Mouse (Mus musculus) yolk sac, embryonic 10.5 days (tissue): ENCODE results near the gene Bmpr1b.
A peak's percentile ranks its signal among the peaks of the same experiment; 100 is the strongest.

Experiments used
- DNase-seq: peaks from one replicate; pipeline ENCODE4 v3.0.0-alpha.2; 2017; ENCODE audit warnings: low spot score

Gene Bmpr1b

GRCm38 (mm10) chr3:142113208-142113607, 56.0 kb downstream of the Bmpr1b start:
- no peak for DNase-seq

GRCm38 (mm10) chr3:142106227-142106626, 63.0 kb downstream of the Bmpr1b start:
- no peak for DNase-seq

DNA sequence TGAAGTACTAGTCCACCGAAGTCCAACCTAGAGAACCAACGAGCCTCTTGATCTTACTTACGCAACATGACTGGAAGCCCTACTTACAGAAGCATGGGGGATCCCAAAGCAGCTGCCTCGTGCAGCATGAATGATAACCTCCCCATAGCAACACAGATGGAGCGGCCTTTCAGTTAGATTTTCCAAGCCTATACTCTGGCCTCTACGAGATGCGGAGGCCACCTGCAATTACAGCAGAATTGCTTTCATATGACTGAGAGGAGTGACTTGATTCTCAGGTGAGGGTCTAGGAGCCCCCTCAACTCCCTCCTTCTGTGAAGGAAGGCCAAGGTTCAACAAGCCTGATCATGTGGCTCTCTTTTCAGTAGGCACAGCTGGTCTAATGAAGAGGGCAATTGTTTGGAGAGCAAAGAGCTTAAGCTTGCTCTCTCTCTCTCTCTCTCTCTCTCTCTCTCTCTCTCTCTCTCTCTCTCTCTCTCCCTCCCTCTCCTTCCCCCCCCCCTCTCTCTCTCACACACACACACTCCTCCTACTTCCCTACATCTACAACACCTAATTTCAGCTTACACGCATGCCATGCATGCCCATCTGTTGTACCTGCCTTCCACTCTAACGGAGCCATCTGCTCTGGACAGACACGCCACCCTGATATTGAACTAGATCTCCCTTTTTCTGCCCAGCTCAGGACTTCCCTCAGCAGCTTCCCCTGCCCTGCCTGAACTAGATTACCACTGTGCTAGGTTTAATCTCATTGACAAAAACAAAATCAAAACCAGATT, 65.0 kb downstream of the Bmpr1b start:
- DNase-seq, result no peak

DNA sequence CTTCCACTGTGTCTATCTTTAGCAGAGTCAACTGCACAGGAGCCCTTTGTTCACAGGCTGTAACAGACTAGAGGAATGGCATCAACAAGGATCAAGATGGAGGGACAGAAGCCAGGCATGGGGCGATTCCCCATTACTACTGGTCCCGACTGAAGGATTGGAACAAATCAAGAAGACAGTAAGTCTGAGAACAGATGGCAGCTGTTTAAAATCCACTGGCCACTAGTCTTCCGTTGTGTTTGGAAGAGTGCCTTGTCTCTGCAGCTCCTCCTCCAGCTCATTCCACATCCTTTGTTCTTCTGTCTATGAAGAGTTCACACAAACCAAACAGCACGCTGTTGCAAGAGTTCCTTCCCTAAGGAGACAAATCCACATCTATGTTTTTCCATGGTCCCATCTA, 65.6 kb downstream of the Bmpr1b start:
- DNase-seq, result no peak

DNA sequence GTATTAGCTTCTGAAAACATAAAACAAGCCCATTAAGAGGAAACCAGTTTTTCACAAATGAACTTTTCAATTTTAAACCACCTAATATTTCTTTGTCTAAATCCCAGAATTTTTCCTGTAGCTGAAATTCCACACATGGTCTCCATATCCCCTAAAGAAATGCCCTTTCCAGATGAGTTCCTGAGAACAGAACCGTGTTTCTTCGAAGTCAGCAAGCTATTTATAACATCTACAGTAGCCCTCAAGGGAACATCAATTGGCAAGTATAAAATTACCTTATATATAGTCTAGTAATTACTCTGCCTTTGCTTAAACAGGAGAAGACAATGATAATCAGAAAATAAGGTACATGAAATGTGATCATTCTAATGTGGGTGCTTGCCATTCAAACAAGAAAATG, 70.1 kb downstream of the Bmpr1b start:
- DNase-seq, result no peak

- DNase-seq, result no peak
Measured at GRCm38 (mm10) chr3:142094049-142094448, 75.2 kb downstream of the Bmpr1b start.

DNA sequence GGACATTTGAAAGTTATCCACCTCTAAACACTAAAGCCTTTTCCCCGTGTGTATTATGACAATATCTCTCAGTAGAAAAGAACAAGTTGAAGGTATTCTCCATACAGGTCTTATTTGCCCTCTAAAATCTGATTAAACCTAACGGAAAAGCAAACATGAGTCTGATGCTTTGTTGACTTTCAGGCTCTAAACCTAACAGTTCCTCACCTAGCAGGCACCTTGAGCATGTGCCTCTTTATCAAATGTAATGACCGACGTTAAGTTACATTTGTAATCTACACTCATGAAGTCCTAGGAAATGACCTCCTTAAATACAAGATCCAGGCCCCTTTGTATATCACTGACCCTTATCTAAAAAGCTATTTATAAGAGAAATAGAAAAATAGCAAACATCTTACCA, 79.5 kb downstream of the Bmpr1b start:
- no peak for DNase-seq

DNA sequence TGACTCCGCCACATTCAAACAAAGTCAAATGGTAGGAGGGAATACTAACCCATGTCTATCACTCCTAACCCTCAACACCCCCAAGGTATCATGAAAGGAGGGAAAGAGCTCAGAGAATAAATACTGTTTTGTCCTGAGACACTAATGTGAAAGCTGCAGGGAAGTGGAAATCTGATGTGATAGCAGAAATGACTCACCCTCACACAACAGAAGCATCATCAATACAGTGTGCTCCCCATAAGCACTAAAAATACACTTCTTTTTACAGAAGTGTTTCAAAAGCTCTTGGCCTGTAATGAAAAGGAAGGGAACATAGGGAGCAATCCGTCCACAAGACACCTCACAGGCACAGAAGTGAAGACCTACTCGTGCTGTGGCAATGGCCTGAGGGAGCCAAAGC, 83.3 kb downstream of the Bmpr1b start:
- no peak for DNase-seq

- DNase-seq, result no peak
Measured at GRCm38 (mm10) chr3:142084091-142084490, 85.1 kb downstream of the Bmpr1b start.

- no peak for DNase-seq
Measured at GRCm38 (mm10) chr3:142077723-142078302, 91.4 kb downstream of the Bmpr1b start.

DNA sequence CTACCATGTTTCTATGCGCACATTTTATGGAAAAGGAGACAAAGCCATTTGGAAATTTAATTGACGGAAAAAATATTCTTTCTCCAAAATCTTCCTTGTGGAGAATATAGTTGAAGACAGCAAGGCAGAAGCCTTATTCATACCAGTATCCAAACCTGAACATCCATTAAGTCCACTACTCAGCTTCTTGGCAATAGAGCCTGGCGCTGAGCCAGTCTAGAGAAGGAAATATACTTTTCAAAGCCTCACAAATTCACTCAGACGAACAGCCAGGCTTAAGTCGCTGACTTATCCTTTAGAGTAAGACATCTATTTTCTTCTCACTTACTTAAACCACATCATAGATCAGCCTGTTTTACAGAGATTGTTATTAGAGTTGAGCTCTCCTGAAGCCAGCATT, 97.6 kb downstream of the Bmpr1b start:
- no peak for DNase-seq

DNA sequence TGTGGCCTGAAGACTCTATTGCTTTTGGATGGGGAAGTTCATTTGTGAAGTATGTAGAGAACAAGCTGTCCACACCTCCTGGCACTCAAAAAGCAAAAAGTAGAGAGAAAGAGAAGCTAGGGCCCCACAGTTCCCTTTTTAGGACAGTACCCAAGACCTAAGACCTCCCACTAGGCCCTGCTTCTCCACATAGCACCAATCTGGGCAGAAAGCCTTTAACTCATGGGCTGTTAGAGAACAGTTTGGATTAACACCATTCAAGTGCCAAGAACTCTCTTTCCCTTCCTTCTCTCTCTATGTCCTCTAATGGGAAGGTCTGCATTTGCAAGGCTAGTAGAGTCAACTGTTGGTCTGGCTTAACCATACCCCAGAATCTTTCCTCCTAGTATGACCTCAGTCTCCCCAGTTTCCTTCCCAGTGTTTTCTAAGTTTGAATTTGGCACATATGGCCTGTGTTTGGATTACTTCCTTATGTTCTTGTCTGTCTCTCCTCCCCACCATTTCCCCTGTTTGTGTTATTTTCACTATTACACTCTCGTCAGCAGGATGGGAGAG, 102.4 kb downstream of the Bmpr1b start:
- DNase-seq, result no peak

DNA sequence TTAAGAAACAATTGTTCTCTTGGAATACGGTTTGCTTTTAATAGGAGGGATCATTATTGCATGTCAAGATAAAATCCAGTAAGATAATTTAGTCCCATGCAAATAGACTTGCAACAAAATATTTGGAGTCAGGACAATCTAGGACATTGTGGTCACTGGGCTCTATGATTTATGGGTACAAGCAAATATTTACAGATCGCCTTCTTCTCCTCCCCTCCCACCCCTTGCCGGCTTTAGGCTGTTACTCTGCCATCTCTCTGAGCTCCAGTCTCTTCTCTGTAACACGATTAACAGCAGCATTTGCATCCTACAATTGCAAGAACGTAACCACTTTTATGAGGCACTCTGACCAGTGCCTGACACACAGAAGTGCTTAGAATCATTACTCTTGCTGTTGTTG, 104.1 kb downstream of the Bmpr1b start:
- no peak for DNase-seq

GRCm38 (mm10) chr3:142063536-142064226, 105.5 kb downstream of the Bmpr1b start:
- DNase-seq, result peak; percentile 9

DNA sequence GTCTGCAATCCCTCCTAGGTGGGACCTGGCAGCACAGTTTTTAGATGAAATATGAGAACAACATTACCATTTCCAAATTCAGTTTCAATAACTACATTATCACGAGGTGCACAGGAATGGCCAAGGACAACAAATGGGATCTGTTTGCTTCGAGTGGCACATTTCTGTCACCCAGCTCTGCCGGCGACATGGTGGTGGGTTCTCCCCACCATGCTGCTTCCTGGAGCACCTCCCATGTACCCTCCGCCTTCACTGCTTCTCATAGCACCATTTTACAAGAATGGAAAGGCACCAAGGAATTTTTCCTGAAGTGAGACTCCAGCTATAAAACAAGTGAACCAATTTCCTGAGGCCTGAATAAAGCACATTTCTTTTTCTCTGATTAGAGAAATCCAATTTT, 108.0 kb downstream of the Bmpr1b start:
- DNase-seq, result no peak

DNA sequence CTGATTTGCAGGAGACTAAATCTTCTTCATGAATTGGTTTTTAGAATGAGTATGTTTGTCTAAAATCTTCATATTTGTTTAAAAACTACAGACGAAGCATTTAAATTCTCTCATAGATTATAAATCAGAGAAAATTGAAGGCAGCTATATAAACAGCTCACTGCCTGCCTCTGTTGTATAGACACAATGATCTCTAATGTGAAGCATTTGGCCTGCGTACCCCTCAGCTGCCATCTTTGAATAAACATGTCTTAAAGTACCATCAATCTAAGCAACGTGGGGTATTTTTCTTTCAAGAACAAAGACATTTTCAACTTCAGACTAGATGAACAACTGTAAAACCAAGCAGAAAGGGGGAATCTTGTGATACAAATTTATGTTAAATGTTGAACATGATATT, 109.3 kb downstream of the Bmpr1b start:
- DNase-seq, result no peak

GRCm38 (mm10) chr3:142050681-142051080, 118.5 kb downstream of the Bmpr1b start:
- DNase-seq, result no peak

- DNase-seq, result no peak
Measured at GRCm38 (mm10) chr3:142049610-142050009, 119.6 kb downstream of the Bmpr1b start.

DNA sequence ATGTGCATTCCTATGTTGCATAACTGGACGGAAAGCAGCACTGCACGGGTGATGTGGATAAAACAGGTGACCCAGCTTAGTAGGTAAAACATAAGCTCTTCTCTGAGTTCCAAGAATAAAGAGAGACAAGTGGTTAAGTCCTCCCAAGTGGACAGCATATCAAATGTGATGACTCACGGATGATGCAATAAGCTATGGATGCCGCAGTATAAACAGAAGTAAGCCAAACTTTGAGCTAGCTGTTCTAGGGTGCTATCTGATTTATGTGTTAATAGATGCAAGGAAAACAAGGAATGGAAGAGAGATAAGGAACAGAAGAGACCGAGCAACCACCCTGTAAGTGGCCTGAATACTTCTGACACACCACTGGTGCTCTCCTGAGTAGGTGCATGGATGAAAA, 120.1 kb downstream of the Bmpr1b start:
- DNase-seq, result no peak

DNA sequence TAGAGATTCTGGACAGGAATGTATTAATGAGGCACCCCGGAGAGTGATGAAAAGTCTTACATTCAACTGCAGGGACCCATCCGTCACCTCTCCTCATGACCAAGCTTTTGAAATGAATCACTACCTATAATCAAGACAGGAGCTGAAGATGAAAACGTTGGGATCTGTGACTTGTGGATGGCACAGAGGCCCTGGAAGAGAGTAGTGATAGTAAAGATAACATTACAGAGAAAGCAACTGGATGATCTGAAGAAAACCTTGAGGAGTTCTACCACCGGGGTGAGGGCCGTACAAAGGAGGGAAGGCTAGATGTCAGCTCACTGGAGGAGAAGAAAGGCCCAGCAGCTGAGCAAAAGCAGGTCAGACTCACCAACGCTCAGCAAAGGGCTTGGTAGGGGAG, 120.7 kb downstream of the Bmpr1b start:
- no peak for DNase-seq

- DNase-seq, result no peak
Measured at GRCm38 (mm10) chr3:142043463-142043862, 125.8 kb downstream of the Bmpr1b start.

- DNase-seq, result no peak
Measured at GRCm38 (mm10) chr3:142043006-142043405, 126.2 kb downstream of the Bmpr1b start.

DNA sequence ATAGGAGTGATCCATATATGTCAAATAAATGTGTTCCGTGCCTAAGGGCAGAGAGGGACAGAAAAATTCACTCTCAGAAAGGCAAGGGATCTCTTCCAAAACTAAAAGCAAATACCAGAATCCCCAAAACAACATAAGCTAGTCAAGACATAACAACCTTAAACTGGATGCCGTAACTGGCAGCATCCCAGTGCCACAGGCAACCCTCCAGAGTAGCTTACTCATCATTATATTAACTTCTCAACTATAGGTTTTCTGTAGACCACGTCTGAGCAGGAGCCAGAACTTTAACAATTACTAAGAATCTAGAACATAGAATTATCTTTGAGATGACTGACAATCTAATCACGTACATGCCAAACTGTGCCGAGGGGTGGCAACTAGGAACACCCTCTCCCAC, 128.9 kb downstream of the Bmpr1b start:
- no peak for DNase-seq
